Mouse (Mus musculus) lung, embryonic 16.5 days (tissue): Measurements from ENCODE around the gene Plod1. TPM values are rescaled to one million over a fixed set of nuclear protein-coding genes. Genes with fewer than 3 reads are reported as not detected.

Experiments
- ATAC-seq: fragments of 200-750 bp; cut with Nextera tagmentation; 2 replicates; pipeline ENCODE4 v1.8.0; 2017; ENCODE audit warnings: low read depth, mild to moderate bottlenecking, moderate library complexity
- H3K27ac ChIP-seq: fragments of 300-500 bp; sonication (generic); 2 replicates; pipeline ENCODE4 v1.5.1; 2014; ENCODE audit warnings: mild to moderate bottlenecking, control low read depth, low read length
- H3K27me3 ChIP-seq: fragments of 300-500 bp; sonication (generic); 2 replicates; pipeline ENCODE4 v1.6.1; 2014; ENCODE audit warnings: low read depth, low read length, mixed read lengths; ENCODE audit not compliant: control insufficient read depth, insufficient read depth
- H3K36me3 ChIP-seq: fragments of 300-500 bp; sonication (generic); 2 replicates; pipeline ENCODE4 v1.6.1; 2014; ENCODE audit warnings: low read length; ENCODE audit not compliant: control insufficient read depth, insufficient read depth
- H3K4me1 ChIP-seq: fragments of 300-500 bp; sonication (generic); replicated peaks from 2 replicates; pipeline ENCODE4 v1.6.1; 2014; ENCODE audit warnings: low read length, mixed read lengths; ENCODE audit not compliant: control insufficient read depth, insufficient read depth
- H3K4me2 ChIP-seq: fragments of 300-500 bp; sonication (generic); 2 replicates; pipeline ENCODE4 v1.6.1; 2014; ENCODE audit warnings: low read depth, low read length, control low read depth
- H3K4me3 ChIP-seq: fragments of 300-500 bp; sonication (generic); 2 replicates; pipeline ENCODE4 v1.5.1; 2014; ENCODE audit warnings: mild to moderate bottlenecking, low read length, control low read depth
- H3K9ac ChIP-seq: fragments of 300-500 bp; sonication (generic); 2 replicates; pipeline ENCODE4 v1.6.1; 2014; ENCODE audit warnings: low read length, control low read depth
- H3K9me3 ChIP-seq: fragments of 300-500 bp; sonication (generic); 2 replicates; pipeline ENCODE4 v1.6.1; 2016; ENCODE audit warnings: low read length; ENCODE audit not compliant: control insufficient read depth
- WGBS: fragments of 180-500 bp; shearing (Covaris S2); extraction: QIAGEN DNeasy Blood & Tissue Kit; methylation state at CpG from one replicate; pipeline ENCODE4 v1.1.7; 2014; 5-methylcytosine and 5-hydroxymethylcytosine counted together
- polyA plus RNA-seq: library from polyadenylated mRNA; unstranded; fragments of >200 nt; fragmentation: Nextera tagmentation; extraction: Ambion mirVana; gene quantifications from 2 replicates; pipeline ENCODE4 v1.2.1, GENCODE M21; 2015

Gene Plod1
- polyA plus RNA-seq, 1 experiment from 2014 or later: 51.4 TPM

GRCm38 (mm10) chr4:147940576-147941044 is 4.0 kb upstream of the Plod1 start, which contains the start of gene 2510039O18Rik:
Gene 2510039O18Rik (plus strand): TSS chr4:147940895.
- peaks cover 33% of the 10 kb centered on the region for H3K4me1 ChIP-seq
- peak; percentile 67 for ATAC-seq
- peak within 1 kb of the TSS; percentile 84 for H3K4me3 ChIP-seq
- H3K27me3 ChIP-seq: no peaks in the 10 kb centered on the region
- peak within 1 kb of the TSS; percentile 97 for H3K4me2 ChIP-seq
- H3K9me3 ChIP-seq: no peaks in the 10 kb centered on the region
- peaks cover 18% of the 10 kb centered on the region for H3K36me3 ChIP-seq
- WGBS: under 1% methylated on average over 32 of the region's 35 CpGs
- peak within 1 kb of the TSS; percentile 88 for H3K9ac ChIP-seq
- peak within 1 kb of the TSS; percentile 92 for H3K27ac ChIP-seq

GRCm38 (mm10) chr4:147940111-147940510 is 3.5 kb upstream of the Plod1 start:
- peak overlapping the region; percentile 17; the same call in 1 of the 2 replicates for H3K9ac ChIP-seq
- H3K4me2 ChIP-seq: peak overlapping the region; percentile 38
- H3K9me3 ChIP-seq: no peaks in the 10 kb centered on the region
- peaks cover 13% of the 10 kb centered on the region for H3K36me3 ChIP-seq
- WGBS: 41% methylated on average over 9 of the region's 9 CpGs
- H3K27ac ChIP-seq: peak overlapping the region; percentile 92
- H3K4me1 ChIP-seq: peaks cover 33% of the 10 kb centered on the region
- H3K4me3 ChIP-seq: peak overlapping the region; percentile 4; the same call in 1 of the 2 replicates
- peak; percentile 0; the same call in 1 of the 2 replicates for ATAC-seq
- no peaks in the 10 kb centered on the region for H3K27me3 ChIP-seq

GRCm38 (mm10) chr4:147938148-147939096 is 1.9 kb upstream of the Plod1 start:
- H3K4me3 ChIP-seq: no peak overlapping the region
- WGBS: 47% methylated on average over 14 of the region's 14 CpGs
- H3K27ac ChIP-seq: peak overlapping the region; percentile 62
- H3K27me3 ChIP-seq: no peaks in the 10 kb centered on the region
- no peaks in the 10 kb centered on the region; the same call in 1 of the 2 replicates for H3K36me3 ChIP-seq
- peaks cover 33% of the 10 kb centered on the region for H3K4me1 ChIP-seq
- H3K9ac ChIP-seq: no peak overlapping the region; the same call in 1 of the 2 replicates
- no peaks in the 10 kb centered on the region for H3K9me3 ChIP-seq
- no peak for ATAC-seq
- no peak overlapping the region for H3K4me2 ChIP-seq

GRCm38 (mm10) chr4:147937486-147937885 is 919 bp upstream of the Plod1 start:
- Histone ChIP-seq H3K4me2 (no peak overlapping the region), H3K27ac (peak overlapping the region; percentile 12; the same call in 1 of the 2 replicates), H3K36me3 (no peaks in the 10 kb centered on the region), H3K9ac (no peak overlapping the region), H3K9me3 (no peaks in the 10 kb centered on the region), H3K4me1 (peaks cover 25% of the 10 kb centered on the region), H3K4me3 (no peak overlapping the region), H3K27me3 (no peaks in the 10 kb centered on the region)
- no peak for ATAC-seq
- WGBS: 58% methylated on average over 5 of the region's 5 CpGs

GRCm38 (mm10) chr4:147937021-147937420 is 454 bp upstream of the Plod1 start:
- no peaks in the 10 kb centered on the region for H3K9me3 ChIP-seq
- H3K27me3 ChIP-seq: no peaks in the 10 kb centered on the region
- peaks cover 21% of the 10 kb centered on the region for H3K4me1 ChIP-seq

GRCm38 (mm10) chr4:147935904-147936303 is 663 bp downstream of the Plod1 start:
- Histone ChIP-seq H3K4me2 (peak overlapping the region; percentile 87), H3K27me3 (no peaks in the 10 kb centered on the region), H3K36me3 (no peaks in the 10 kb centered on the region), H3K4me3 (peak overlapping the region; percentile 82), H3K9ac (peak overlapping the region; percentile 85), H3K4me1 (peaks cover 15% of the 10 kb centered on the region), H3K27ac (no peak overlapping the region; the same call in 1 of the 2 replicates), H3K9me3 (no peaks in the 10 kb centered on the region)
- ATAC-seq: no peak
- WGBS: 15% methylated on average over 9 of the region's 9 CpGs

More at GRCm38 (mm10) chr4:147937021-147937420, 454 bp upstream of the Plod1 start:
- Histone ChIP-seq H3K4me2 (peak overlapping the region; percentile 87), H3K36me3 (no peaks in the 10 kb centered on the region), H3K4me3 (peak overlapping the region; percentile 82), H3K27ac (no peak overlapping the region; the same call in 1 of the 2 replicates), H3K9ac (peak overlapping the region; percentile 85)
- WGBS: 41% methylated on average over 3 of the region's 3 CpGs
- ATAC-seq: no peak

GRCm38 (mm10) chr4:147934611-147935010 is 2.0 kb downstream of the Plod1 start:
- H3K27me3 ChIP-seq: no peaks in the 10 kb centered on the region
- ATAC-seq: no peak
- H3K9me3 ChIP-seq: no peaks in the 10 kb centered on the region
- no peaks in the 10 kb centered on the region for H3K36me3 ChIP-seq
- H3K9ac ChIP-seq: no peak overlapping the region
- no peak overlapping the region for H3K4me3 ChIP-seq
- WGBS: 79% methylated on average over 4 of the region's 4 CpGs
- peaks cover 10% of the 10 kb centered on the region for H3K4me1 ChIP-seq
- H3K27ac ChIP-seq: peak overlapping the region; percentile 30; the same call in 1 of the 2 replicates
- H3K4me2 ChIP-seq: no peak overlapping the region

GRCm38 (mm10) chr4:147934134-147934533 is 2.4 kb downstream of the Plod1 start:
- no peak overlapping the region for H3K9ac ChIP-seq
- 49% methylated on average over 3 of the region's 3 CpGs for WGBS

GRCm38 (mm10) chr4:147930946-147931345 is 5.6 kb downstream of the Plod1 start:
- 88% methylated on average over 14 of the region's 14 CpGs for WGBS
- no peak overlapping the region for H3K4me3 ChIP-seq
- H3K27me3 ChIP-seq: no peaks in the 10 kb centered on the region
- H3K4me2 ChIP-seq: no peak overlapping the region
- no peak for ATAC-seq
- no peaks in the 10 kb centered on the region for H3K9me3 ChIP-seq
- no peak overlapping the region for H3K27ac ChIP-seq
- no peaks in the 10 kb centered on the region for H3K36me3 ChIP-seq
- H3K4me1 ChIP-seq: no peaks in the 10 kb centered on the region
- no peak overlapping the region for H3K9ac ChIP-seq

More at GRCm38 (mm10) chr4:147934134-147934533, 2.4 kb downstream of the Plod1 start:
- Histone ChIP-seq H3K27me3 (no peaks in the 10 kb centered on the region), H3K4me1 (peaks cover 10% of the 10 kb centered on the region), H3K4me3 (no peak overlapping the region), H3K27ac (peak overlapping the region; percentile 30; the same call in 1 of the 2 replicates), H3K4me2 (no peak overlapping the region), H3K9me3 (no peaks in the 10 kb centered on the region), H3K36me3 (no peaks in the 10 kb centered on the region)
- no peak for ATAC-seq
